Mouse (Mus musculus) lung, postnatal 14 days (tissue): ENCODE measurements around the gene Foxn3.

Experiments
- DNase-seq: peaks from one replicate; pipeline ENCODE4 v3.0.0; 2021

The Foxn3 gene

GRCm38 (mm10) chr12:99519862-99520261, 43.5 kb downstream of the Foxn3 start:
- no peak for DNase-seq

GRCm38 (mm10) chr12:99519191-99519614, 44.2 kb downstream of the Foxn3 start:
- DNase-seq = no peak

GRCm38 (mm10) chr12:99518640-99519039, 44.7 kb downstream of the Foxn3 start:
- no peak for DNase-seq

GRCm38 (mm10) chr12:99518126-99518525, 45.3 kb downstream of the Foxn3 start:
- DNase-seq = no peak

GRCm38 (mm10) chr12:99517296-99517695, 46.1 kb downstream of the Foxn3 start:
- DNase-seq = no peak

- no peak for DNase-seq
Observed at GRCm38 (mm10) chr12:99515481-99515880, 47.9 kb downstream of the Foxn3 start.

- DNase-seq = no peak
Observed at GRCm38 (mm10) chr12:99511644-99512043, 51.7 kb downstream of the Foxn3 start.

GRCm38 (mm10) chr12:99510759-99511158, 52.6 kb downstream of the Foxn3 start:
- no peak for DNase-seq

GRCm38 (mm10) chr12:99502225-99502624, 61.2 kb downstream of the Foxn3 start:
- DNase-seq = no peak

GRCm38 (mm10) chr12:99498978-99499694, 64.2 kb downstream of the Foxn3 start:
- no peak for DNase-seq

GRCm38 (mm10) chr12:99498189-99498977, 65.0 kb downstream of the Foxn3 start:
- no peak for DNase-seq

GRCm38 (mm10) chr12:99496945-99497344, 66.4 kb downstream of the Foxn3 start:
- DNase-seq = no peak

- DNase-seq = no peak
Observed at GRCm38 (mm10) chr12:99490216-99490615, 73.2 kb downstream of the Foxn3 start.

- DNase-seq = no peak
Observed at GRCm38 (mm10) chr12:99489001-99489592, 74.3 kb downstream of the Foxn3 start.

- no peak for DNase-seq
Observed at GRCm38 (mm10) chr12:99480372-99480771, 83.0 kb downstream of the Foxn3 start.

GRCm38 (mm10) chr12:99474176-99474575, 89.2 kb downstream of the Foxn3 start:
- DNase-seq = no peak

- DNase-seq = no peak
Observed at GRCm38 (mm10) chr12:99473406-99474133, 89.8 kb downstream of the Foxn3 start.

GRCm38 (mm10) chr12:99471431-99471830, 92.0 kb downstream of the Foxn3 start:
- no peak for DNase-seq

- peak; percentile 54 for DNase-seq
Observed at GRCm38 (mm10) chr12:99467884-99468311, 95.5 kb downstream of the Foxn3 start.

- no peak for DNase-seq
Observed at GRCm38 (mm10) chr12:99467256-99467883, 96.0 kb downstream of the Foxn3 start.

GRCm38 (mm10) chr12:99466426-99466825, 97.0 kb downstream of the Foxn3 start:
- DNase-seq = no peak

- no peak for DNase-seq
Observed at GRCm38 (mm10) chr12:99464291-99464690, 99.1 kb downstream of the Foxn3 start.

- no peak for DNase-seq
Observed at GRCm38 (mm10) chr12:99462846-99463245, 100.5 kb downstream of the Foxn3 start.
